Mouse (Mus musculus): ENCODE data around the gene Pdik1l. TPM values are rescaled to one million over a fixed set of nuclear protein-coding genes. Genes with fewer than 3 reads are reported as not detected.

The Pdik1l gene
- total and polyA plus RNA-seq, 3 experiments: 12.1 to 14.6 (median 13.7) TPM

DNA sequence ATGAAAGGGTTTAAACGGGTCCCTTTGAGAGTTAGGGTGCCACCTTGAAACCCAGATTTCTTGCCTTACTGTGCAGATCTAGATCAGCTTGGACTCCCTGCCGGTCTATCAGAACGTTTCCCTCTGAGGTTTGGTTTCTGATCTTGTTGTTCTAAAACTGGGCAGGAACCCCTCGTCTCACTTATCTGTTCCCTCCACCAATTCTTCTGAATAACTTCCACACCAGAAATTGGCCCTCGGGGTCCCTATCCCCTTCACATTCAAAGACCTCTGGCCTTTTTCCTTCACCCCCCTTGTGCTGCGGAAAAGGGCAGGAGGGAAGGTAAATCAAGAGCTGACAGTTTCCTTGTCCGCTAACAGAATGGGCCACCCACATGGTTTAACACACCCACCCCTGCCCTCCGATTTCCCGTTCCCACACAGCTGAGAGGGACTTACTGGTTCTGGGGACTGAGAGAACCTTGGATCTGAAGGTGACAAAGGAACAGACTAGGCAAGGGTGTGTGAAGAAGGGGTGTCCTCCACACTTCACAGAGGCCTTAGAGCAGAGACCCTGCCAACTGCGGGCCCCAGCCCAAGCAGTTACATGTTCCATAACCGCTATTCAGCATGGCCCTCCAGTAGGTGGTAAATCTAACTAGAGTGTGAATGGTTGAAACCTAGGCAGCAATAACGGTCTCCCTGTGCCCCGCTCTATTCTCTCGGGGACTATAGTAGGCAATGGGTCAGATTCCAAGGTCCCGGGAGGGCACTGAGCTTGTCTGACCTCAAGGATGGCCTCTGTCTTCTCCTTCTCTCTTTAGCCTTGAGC is 34.6 kb downstream of the Pdik1l start:
- Histone ChIP-seq H3K9me3 (replicated peaks; ENCODE audit: low read length) (peaks cover 12% of the 10 kb centered on the region), H3K9ac (ENCODE audit: insufficient read depth, low read depth) (no peak overlapping the region), H3K27me3 (replicated peaks) (peaks cover 67% of the 10 kb centered on the region), H3K79me2 (replicated peaks; ENCODE audit: control insufficient read depth, extremely low read depth, insufficient read depth, poor library complexity, severe bottlenecking) (no peaks in the 10 kb centered on the region), H3K4me1 (ENCODE audit: control insufficient read depth in 1 of 2, insufficient read depth in 2 of 2) (peaks cover 3 to 5% of the 10 kb centered on the region in 2 experiments; a peak in 3 of 4 replicates), H3K4me3 (replicated peaks in 1 of 3; ENCODE audit: low read depth in 2 of 3, low read length in 2 of 3, poor library complexity in 1 of 3) (no peak overlapping the region), H3K27ac (ENCODE audit: insufficient read depth, low read depth) (no peak overlapping the region), H3K36me3 (replicated peaks in 1 of 2; ENCODE audit: control insufficient read depth in 1 of 2, insufficient read depth in 1 of 2, low read length in 1 of 2) (no peaks in the 10 kb centered on the region), H3K4me2 (ENCODE audit: insufficient read depth, low read depth, poor library complexity, severe bottlenecking) (no peak overlapping the region)
- TF ChIP-seq SIN3A (IDR thresholded peaks at IDR 0.05; ENCODE audit: low read length) (no peak), ZKSCAN1 (IDR thresholded peaks at IDR 0.05; ENCODE audit: borderline replicate concordance, low read depth, low read length) (no peak), USF1 (IDR thresholded peaks at IDR 0.05; ENCODE audit: low read depth, low read length) (no peak), IRF4 (IDR thresholded peaks at IDR 0.05; ENCODE audit: low read depth, low read length) (no peak), JUND (conservative IDR thresholded peaks at IDR 0.05; ENCODE audit: low read depth, low read length) (no peak), POLR2AphosphoS2 (IDR thresholded peaks at IDR 0.05; ENCODE audit: low read depth, low read length) (no peak), RCOR1 (conservative IDR thresholded peaks at IDR 0.05; ENCODE audit: low read depth, low read length) (no peak), MAFK (IDR thresholded peaks at IDR 0.05; ENCODE audit: insufficient replicate concordance, low read length) (no peak), EP300 (IDR thresholded peaks at IDR 0.05; ENCODE audit: low read length) (no peak), MAZ (IDR thresholded peaks at IDR 0.05; ENCODE audit: low read depth, low read length) (no peak), POLR2A (IDR thresholded peaks at IDR 0.05; ENCODE audit: low read depth, low read length) (no peak), ZMIZ1 (IDR thresholded peaks at IDR 0.05; ENCODE audit: low read depth, low read length) (no peak), MXI1 (IDR thresholded peaks at IDR 0.05; ENCODE audit: low read depth, low read length) (no peak), SMC3 (IDR thresholded peaks at IDR 0.05; ENCODE audit: low read depth, low read length) (no peak)
- DNase-seq (ENCODE audit: extremely low read depth): no peak
- dilution Hi-C loops (cut with MboI; ENCODE audit: extremely low pct_ligation_motif_present, extremely low pct_unique_long_range_greater_than_20kb, low sequenced_read_pairs) (no loop called here), in situ Hi-C loops (cut with MboI; ENCODE audit: low pct_ligation_motif_present, low pct_unique_long_range_greater_than_20kb, low sequenced_read_pairs) (loop anchor here (25.0 kb wide), 1 partner anchor 234 kb away; the partner anchor contains the start of gene Paqr7)

DNA sequence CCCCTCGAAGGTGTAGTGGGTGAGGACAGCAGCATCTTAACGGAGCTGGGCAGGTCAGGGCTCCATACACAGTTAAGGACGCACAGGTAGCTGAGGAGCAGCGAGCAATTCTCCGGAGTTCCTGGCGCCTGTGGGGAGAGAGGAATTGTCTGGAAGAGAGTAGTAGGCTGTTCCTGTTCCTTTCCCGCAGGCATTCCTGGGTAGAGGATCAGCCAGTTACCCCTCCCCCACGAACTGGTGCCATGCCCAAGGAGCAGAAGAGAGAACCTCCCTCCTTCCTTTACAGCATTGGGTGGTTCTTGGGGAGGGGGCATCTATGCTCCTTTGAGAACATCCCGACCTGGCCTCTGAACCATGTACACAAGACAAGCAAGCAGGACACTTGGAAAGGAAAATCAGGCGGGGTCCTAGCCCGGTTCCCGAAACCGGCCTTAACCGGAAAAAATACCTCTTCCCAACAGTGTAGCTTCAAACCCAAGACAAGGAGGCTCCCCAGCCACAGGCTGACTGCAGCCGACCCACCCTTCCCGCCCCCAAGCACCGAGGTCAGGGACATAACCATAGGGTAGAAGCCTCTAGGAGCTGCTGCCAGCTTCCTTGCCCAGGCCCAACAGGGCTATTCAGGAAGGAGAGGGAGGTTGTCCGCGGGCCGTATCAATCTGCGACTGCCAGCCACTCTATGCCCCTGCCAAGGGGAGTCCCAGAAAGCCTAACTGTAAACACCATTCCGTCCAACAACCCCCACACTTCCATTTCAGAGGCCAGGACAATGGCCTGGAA is 35.4 kb downstream of the Pdik1l start:
- peaks cover 12% of the 10 kb centered on the region for H3K9me3 ChIP-seq (replicated peaks; ENCODE audit: low read length)
- TF ChIP-seq MAFK (IDR thresholded peaks at IDR 0.05; ENCODE audit: insufficient replicate concordance, low read length) (no peak), CTCF (conservative IDR thresholded peaks at IDR 0.05 in 1 of 2, IDR thresholded peaks at IDR 0.05 in 1 of 2; ENCODE audit: low read depth in 2 of 2, low read length in 2 of 2) (no peak), MAZ (IDR thresholded peaks at IDR 0.05; ENCODE audit: low read depth, low read length) (no peak), CHD2 (IDR thresholded peaks at IDR 0.05; ENCODE audit: low read length) (no peak), NELFE (IDR thresholded peaks at IDR 0.05; ENCODE audit: low read depth, low read length) (no peak)
- peaks cover 3 to 5% of the 10 kb centered on the region in 2 experiments; a peak in 3 of 4 replicates for H3K4me1 ChIP-seq (ENCODE audit: control insufficient read depth in 1 of 2, insufficient read depth in 2 of 2)
- no peaks in the 10 kb centered on the region for H3K79me2 ChIP-seq (replicated peaks; ENCODE audit: control insufficient read depth, extremely low read depth, insufficient read depth, poor library complexity, severe bottlenecking)
- in situ Hi-C loops (cut with MboI; ENCODE audit: low pct_ligation_motif_present, low pct_unique_long_range_greater_than_20kb, low sequenced_read_pairs): loop anchor here (25.0 kb wide), 1 partner anchor 235 kb away; the partner anchor contains the start of gene Paqr7
- peaks cover 75% of the 10 kb centered on the region for H3K27me3 ChIP-seq (replicated peaks)
- no peak overlapping the region for H3K27ac ChIP-seq (ENCODE audit: insufficient read depth, low read depth)
- dilution Hi-C loops (cut with MboI; ENCODE audit: extremely low pct_ligation_motif_present, extremely low pct_unique_long_range_greater_than_20kb, low sequenced_read_pairs): no loop called here
- H3K9ac ChIP-seq (ENCODE audit: insufficient read depth, low read depth): no peak overlapping the region
- DNase-seq (ENCODE audit: extremely low read depth): no peak
- H3K36me3 ChIP-seq (replicated peaks in 1 of 2; ENCODE audit: control insufficient read depth in 1 of 2, insufficient read depth in 1 of 2, low read length in 1 of 2): no peaks in the 10 kb centered on the region
- no peak overlapping the region for H3K4me2 ChIP-seq (ENCODE audit: insufficient read depth, low read depth, poor library complexity, severe bottlenecking)
- H3K4me3 ChIP-seq (replicated peaks in 1 of 3; ENCODE audit: low read depth in 2 of 3, low read length in 2 of 3, poor library complexity in 1 of 3): no peak overlapping the region

Data from CH12.LX (cell line).